Mouse (Mus musculus) neutrophil, adult 83 days (primary cell): ENCODE data around the gene Clptm1l. TPM values are rescaled to one million over a fixed set of nuclear protein-coding genes. Genes with fewer than 3 reads are reported as not detected.

ENCODE experiments used
- total RNA-seq, 2 experiments: library from RNA; stranded (reverse); gene quantifications; one replicate each; pipeline ENCODE4 v1.2.4; 2023

Gene Clptm1l
- 10 to 100 TPM; 83.2 to 91.2 TPM for total RNA-seq

DNA sequence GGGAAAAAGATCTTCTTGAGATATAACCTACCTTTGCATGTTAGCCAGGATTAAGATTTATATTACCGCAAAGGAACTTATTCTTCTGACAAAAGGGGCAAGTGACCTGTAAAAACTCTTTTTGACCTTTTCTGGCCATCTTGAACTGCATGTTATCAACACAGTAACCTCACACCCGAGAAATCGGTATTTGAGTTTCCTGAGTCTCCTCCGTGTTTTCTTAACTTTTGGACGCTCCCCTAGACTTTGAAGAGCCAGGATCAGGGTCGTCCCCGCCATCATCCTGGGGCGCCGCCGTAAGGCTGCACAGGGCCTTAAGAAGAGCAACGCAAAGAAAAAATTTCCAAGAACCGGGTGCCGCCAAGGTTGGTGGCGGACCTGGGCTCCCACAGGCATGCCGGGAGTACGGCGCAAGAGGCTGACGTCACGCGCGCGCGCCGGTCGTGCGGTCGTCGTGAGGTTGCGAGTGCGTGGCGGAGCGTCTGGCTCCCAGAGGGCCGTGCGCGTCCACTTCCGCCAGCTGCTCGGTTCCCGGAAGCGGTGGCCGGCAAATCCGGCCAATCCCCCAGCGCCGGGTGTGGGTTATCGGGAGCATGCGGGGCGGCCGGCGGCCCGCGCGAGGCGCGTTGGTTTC lies at the start of gene Clptm1l:
Gene Clptm1l (plus strand): TSS at position 485 of the 634 bp plus-strand sequence.

DNA sequence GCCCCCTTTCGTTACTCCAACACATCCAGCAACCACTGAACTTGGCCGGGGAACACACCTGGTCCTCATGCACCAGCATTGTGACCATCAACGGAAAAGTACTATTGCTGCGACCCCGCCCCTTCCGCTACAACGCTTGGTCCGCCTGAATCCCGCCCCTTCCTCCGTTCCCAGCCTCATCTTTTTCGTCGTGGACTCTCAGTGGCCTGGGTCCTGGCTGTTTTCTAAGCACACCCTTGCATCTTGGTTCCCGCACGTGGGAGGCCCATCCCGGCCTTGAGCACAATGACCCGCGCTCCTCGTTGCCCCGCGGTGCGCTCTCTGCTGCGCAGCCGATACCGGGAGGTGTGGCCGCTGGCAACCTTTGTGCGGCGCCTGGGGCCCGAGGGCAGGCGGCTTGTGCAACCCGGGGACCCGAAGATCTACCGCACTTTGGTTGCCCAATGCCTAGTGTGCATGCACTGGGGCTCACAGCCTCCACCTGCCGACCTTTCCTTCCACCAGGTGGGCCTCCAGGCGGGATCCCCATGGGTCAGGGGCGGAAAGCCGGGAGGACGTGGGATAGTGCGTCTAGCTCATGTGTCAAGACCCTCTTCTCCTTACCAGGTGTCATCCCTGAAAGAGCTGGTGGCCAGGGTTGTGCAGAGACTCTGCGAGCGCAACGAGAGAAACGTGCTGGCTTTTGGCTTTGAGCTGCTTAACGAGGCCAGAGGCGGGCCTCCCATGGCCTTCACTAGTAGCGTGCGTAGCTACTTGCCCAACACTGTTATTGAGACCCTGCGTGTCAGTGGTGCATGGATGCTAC lies 23.1 kb downstream of the Clptm1l start, which contains the start of gene Tert:
Gene Tert (plus strand): TSS at position 167 of the 805 bp plus-strand sequence.

Other genes with a start within 250 kb of the Clptm1l start
- 10 to 100 TPM; 48.8 to 62.9 TPM for gene Lpcat1, start 136.8 kb upstream of the Clptm1l start, total RNA-seq
- not detected for gene Slc6a3, start 67.3 kb upstream of the Clptm1l start, total RNA-seq
- gene Tert, start 22.9 kb downstream of the Clptm1l start, total RNA-seq, result not detected
- gene Slc6a18, start 74.0 kb downstream of the Clptm1l start, total RNA-seq, result not detected
- not detected for gene Slc6a19, start 100.9 kb downstream of the Clptm1l start, total RNA-seq
- 1 to 10 TPM; 2.2 to 2.3 TPM for gene Slc12a7, start 129.1 kb downstream of the Clptm1l start, total RNA-seq
- not detected for gene Nkd2, start 243.6 kb downstream of the Clptm1l start, total RNA-seq